Mouse (Mus musculus): Measurements from ENCODE around the gene Gm20721. TPM values are rescaled to one million over a fixed set of nuclear protein-coding genes. Genes with fewer than 3 reads are reported as not detected.
A peak's percentile ranks its signal among the peaks of the same experiment; 100 is the strongest.
"Not testable (repeated sequence)": the region's sequence is repeated elsewhere in the genome, so short reads cannot be mapped to it uniquely, and the experiment has no call there.

Gene Gm20721
- total RNA-seq, 2 experiments from 2014 or later, result 2.4 to 3.0 TPM

DNA sequence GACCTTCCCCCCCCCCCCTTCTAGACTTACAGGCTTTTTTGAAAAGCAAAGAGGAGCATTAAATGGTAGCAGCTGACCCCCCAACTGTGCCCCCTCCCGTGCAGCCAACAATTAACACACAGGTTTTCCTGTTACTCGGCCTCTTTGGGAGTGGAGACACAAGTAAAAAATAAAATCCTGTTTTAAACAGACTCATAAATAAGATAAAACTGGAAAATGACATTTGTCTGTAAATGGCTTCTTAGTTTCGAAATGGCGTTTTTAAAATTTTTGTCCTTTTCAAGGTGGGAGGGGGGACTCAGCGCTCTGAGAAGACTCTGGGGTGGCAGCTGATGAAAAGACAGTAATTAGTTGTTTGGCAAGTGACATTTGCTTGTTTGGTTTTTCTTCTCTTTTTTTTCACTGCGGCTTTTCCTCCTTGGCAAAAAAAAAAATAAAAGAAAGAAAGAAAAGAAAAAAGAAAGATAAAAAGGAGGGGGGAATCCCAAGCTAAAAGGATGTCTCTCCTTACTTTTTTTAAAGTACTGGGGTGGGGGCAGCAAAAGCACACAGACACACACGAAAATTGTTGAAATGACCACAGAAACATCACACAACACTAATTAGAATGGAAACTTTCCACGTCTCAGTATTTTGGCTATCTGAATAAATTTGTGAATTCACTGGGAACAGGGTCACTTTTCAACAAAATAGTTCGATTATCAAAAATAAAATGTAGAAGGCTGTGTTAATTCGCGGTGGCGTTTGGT lies 15.1 kb downstream of the Gm20721 start:
- intact Hi-C loops (cut with DNase I), result loop anchor here (5.0 kb wide), 1 partner anchor 141 kb away; the partner anchor contains the start of gene Prelid3b
- no peak for DNase-seq

DNA sequence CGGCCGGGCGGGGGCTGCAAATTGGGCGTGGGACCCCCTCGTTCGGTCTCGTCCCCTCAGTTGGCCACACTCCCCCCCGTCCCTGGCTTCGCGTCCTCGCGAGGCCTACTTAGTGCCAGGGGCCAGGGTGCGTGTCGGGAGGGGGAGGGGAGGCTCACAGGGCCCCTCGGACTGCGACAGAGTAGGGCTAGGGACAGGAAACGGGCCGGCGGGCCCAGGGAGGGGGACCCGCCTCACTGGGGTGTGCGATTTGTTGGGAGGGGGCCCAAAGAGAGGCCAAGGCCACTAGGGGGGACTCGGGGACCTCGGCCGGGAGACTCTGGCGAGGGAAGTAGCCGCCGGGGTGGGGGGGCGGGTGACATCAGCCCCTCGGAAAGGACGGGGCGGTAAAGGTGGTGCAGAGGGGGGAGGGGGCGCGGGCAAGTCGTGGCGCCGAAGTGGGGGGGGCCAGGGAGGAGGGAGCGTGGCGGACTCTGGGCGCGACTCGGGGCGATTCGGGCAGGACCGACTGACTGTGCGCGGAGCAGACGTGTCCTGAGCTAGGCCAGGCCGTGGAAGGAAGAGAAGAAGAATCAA lies 15.8 kb downstream of the Gm20721 start:
- peak; percentile 78 for DNase-seq
- intact Hi-C loops (cut with DNase I), result loop anchor here (5.0 kb wide), 1 partner anchor 142 kb away; the partner anchor contains the start of gene Prelid3b

DNA sequence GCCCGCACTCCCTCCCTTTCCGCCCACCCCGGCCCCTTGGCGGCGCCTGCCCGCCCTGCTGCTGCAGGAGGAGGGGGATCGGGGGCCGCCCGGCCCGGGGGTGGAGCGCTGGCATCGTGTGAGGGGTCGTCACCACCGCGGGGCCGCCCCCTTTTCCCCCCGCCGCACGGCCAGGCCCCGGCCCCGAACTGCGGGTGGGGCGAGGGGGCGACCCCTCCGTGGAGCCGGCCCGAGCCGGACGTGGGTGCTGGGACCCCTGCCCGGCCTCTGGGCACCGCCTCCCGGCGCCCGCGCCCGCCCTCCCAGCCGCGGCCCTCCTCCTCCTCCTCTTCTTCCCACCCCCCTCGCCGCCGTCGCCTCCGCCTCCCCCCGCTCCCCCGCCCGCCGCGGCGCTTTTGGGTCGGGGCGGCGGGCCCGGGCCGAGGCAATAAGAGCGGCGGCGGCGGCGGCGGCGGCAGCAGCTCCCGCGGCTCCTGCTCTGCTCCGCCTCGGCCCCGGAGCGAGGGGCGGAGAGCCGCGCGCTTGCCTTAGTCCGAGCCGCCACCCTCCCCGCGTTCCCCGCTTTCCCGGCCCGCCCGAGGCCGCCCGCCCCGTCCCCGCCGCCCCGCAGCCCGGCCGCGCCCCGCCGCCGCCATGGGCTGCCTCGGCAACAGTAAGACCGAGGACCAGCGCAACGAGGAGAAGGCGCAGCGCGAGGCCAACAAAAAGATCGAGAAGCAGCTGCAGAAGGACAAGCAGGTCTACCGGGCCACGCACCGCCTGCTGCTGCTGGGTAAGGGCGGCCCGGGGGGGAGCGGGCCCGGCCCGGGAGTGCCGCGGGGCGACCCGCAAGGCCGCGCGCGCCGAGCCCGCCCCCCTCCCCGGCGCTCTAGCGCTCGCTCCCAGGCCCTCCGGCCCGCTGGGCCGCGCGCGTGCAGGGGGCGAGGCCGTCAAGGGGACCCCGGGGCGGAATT lies 16.6 kb downstream of the Gm20721 start:
- intact Hi-C loops (cut with DNase I), result loop anchor here (5.0 kb wide), 2 partner anchors 132 to 142 kb away; partner anchors contain the start of genes Atp5e and Prelid3b
- peak; percentile 83 to 85 for DNase-seq

DNA sequence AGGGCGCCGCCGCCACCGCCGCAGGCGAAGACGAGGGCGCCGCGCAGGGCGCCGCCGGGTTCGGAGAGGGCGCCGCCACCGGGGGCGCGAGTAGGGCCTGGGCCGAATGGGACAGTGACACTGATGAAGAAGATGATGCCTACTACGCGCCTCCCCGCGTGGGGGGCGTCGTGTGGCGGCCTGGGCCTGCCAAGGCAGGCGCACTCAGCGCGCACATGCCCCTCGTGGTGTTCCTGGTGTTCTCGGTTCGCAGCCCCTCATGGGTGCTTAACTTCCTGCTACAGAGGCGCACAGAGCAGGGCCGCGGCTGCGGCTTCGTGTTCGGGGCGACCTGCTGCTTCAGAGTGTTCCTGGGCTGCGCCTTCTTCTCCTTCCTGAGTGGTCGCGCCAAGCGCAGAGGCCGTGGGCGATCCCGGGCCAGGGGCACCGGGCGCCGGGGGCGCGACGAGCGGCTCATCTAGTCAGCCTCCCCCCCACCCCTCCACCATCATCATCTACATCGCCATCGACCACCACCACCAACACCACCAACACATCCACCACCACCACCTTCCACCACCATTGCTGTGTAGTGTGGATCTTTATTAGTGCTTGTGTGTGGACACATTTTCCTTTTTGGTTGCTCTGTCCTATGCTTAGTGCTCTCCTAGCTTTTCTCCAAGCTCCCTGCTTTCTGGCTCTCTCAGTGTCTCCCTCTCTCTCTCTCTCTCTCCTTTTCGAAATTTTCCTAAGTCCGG lies 17.4 kb downstream of the Gm20721 start:
- intact Hi-C loops (cut with DNase I), result loop anchor here (5.0 kb wide), 1 partner anchor 133 kb away; the partner anchor contains the start of gene Atp5e
- peak in 1 of 2 experiments; percentile 36 for DNase-seq

DNA sequence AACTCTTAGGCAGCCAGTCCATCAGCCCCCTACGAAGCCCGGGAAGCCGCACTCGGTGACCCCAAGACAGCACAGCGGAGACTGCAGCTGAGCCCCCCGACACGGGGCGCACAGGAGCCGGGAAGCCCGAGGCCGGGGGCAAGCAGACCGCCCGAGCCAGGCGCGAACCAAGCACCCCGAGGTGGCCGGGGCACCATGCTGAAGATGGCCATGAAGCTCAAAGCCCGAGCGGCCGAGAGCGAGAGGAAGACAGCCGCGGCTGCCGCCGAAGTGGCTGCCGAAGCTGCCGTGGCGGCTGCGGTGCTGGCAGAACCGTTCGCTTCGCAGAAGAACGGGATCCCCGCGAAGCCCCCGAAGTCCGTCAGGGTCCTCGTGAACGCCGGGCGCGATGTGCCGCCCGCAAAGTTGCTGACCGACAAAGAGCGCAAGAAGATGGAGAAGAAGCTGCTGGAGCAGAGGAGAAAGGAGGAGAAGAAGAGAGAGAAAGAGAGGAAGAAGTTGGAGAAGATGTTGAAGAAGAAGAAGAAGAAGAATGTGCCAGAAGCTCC lies 18.1 kb downstream of the Gm20721 start:
- intact Hi-C loops (cut with DNase I), result loop anchor here (5.0 kb wide), 1 partner anchor 134 kb away; the partner anchor contains the start of gene Atp5e
- peak in 1 of 2 experiments; percentile 29 for DNase-seq

DNA sequence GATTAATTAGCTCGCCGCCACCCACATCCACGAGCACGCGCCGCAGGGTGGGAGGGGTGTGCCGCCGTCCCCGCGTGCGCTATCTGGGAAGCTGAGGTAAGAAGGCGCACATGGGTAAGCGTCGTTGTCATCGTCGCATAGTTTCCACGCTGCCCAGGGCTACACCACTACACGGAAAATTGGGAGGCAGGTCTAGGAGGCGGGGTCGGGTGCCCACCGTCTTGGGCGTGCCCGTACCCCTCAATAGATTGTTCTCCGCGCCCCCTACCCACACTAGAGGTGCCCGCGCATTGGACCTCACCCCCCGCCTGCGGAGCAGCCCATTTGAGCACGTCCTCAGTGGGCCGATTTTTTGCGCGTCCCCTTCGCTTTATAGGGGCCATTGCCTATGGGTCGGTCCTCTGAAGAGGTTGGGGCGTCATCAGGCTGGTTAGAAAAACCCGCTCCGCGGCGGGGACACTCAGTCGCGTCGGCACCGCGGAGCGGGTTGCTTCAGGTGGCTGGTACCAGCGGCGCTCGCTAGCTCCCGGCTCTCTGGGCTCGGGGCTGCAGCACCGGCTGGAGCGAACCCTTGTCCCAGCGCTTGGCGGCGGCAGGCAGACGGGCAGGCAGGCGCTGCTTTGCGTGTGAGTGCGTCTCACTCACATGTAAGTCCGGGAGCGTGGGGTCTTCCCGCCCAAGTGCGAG lies 19.1 kb downstream of the Gm20721 start:
- intact Hi-C loops (cut with DNase I), result loop anchor here (5.0 kb wide), 1 partner anchor 135 kb away; the partner anchor contains the start of gene Atp5e
- DNase-seq, result peak; percentile 40 to 69

DNA sequence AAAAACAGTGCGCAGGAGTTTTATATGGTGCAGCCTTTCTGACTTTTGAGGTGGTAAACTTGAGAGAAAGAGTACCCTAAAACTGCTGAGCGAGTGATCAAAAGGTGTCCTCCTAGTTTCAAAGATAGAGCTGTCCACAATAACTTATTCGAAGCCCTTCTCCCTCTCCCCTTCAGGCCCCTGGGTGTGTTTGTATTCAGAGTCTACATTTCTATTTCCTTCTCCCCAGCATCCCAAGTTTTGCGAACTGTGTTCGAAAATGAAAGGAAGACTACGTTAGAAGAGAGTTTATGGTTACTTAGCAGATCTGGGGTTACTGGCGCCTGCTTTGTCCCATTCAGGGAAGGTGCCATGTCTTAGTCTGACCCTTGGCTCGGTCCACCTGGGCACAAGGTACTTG lies 20.0 kb downstream of the Gm20721 start:
- intact Hi-C loops (cut with DNase I), result loop anchor here (5.0 kb wide), 1 partner anchor 136 kb away; the partner anchor contains the start of gene Atp5e

DNA sequence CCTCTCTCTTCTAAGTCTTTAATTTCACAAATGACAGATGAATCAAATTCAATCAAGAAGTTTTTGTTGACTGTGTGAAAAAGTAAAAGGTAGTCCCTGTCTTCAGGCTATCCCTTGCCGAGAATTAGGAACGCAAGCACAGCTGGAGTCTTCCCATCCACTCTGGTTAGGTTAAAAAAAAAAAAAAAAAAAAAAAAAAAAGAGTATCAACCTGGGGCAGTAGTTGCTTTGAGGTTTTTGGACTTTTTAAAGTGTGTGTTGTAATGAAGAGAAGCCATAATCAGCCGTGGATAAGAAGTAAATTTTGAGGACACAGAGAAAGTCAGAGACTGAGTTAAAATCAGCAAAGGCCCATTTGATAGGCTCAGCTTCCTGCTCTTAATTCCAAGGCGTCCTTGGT lies 20.5 kb downstream of the Gm20721 start:
- DNase-seq, result no peak
- intact Hi-C loops (cut with DNase I), result loop anchor here (5.0 kb wide), 1 partner anchor 136 kb away; the partner anchor contains the start of gene Atp5e

More for the DNA sequence above, 20.0 kb downstream of the Gm20721 start:
- DNase-seq, result no peak

DNA sequence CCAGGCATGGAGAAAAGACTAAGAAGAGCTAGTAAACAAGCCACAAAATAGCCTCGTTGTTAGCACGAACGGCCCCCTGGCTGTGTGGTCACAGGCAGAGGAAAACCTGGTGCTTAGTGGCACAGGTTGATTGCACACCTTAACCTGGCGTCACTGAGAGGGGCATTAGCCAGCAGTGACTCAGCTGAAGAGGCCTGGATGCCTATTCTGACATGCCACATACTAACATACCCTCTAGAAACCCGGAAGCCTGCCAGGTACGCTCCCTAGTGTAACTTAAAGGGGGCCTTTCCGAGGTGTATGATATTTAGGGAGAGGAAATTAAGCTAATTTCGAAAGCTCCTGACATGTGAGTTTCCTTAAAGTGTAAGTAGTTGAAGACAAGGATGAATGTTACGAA lies 29.9 kb downstream of the Gm20721 start:
- intact Hi-C loops (cut with DNase I), result no loop called here
- no peak for DNase-seq

DNA sequence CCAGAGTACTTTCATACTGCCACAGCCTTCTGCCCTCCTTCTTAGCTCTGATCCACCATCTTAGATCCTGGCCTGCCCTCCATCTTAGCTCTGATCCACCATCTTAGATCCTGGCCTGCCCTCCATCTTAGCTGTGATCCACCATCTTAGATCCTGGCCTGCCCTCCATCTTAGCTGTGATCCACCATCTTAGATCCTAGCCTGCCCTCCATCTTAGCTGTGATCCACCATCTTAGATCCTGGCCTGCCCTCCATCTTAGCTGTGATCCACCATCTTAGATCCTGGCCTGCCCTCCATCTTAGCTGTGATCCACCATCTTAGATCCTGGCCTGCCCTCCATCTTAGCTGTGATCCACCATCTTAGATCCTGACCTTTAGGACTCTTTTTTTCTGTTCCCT lies 31.1 kb downstream of the Gm20721 start:
- DNase-seq; intact Hi-C loops (cut with DNase I): not testable (repeated sequence)

DNA sequence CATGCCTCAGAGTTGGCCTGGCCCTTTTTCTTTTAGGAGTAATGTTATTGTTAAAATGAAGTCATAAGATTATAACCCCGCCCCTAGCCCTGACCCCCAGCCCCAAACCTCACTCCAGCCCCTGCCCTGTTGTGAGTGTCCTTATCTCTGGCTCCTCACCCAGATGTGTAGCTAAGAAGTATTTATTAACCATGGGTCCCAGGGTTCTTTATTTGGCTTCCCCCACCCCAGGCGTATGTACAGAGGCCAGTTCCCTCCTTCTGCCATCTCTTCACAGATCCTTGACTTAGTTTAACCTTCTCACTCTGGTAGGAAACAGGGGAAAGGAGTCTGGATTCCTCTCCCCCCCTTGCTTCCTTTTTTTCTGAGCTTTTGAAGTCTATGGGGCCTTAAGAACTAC lies 33.9 kb downstream of the Gm20721 start:
- no peak for DNase-seq
- intact Hi-C loops (cut with DNase I), result loop anchor here (1.0 to 5.0 kb wide), 3 partner anchors 225 to 362 kb away; no protein-coding TSS in a partner anchor

DNA sequence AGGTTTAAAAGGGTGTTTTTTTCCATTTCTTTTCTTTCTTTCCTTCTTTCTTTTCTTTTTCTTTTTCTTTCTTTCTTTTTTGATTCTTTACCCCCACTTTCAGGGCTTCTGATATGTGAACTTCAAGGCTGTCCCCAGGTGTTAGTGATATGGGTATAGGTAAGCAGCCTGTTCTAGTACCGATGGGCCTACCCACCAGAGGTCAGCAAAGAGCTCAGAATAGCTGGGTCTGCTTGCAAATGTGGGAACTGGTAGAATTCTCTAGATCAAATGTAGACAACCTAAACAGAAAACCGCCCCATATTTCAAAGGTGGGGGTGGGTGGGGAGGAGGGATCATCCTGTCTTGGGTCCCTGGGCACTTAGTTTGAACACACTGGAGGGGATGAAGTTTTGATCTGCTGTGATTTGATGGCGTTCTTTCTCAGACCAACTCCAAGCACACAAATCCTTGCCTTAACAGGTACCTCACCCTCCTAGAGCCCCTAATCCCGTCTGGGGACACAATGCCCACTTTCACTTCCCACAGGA lies 34.3 kb downstream of the Gm20721 start:
- intact Hi-C loops (cut with DNase I), result loop anchor here (1.0 to 5.0 kb wide), 3 partner anchors 225 to 362 kb away; no protein-coding TSS in a partner anchor
- peak; percentile 53 to 76 for DNase-seq

DNA sequence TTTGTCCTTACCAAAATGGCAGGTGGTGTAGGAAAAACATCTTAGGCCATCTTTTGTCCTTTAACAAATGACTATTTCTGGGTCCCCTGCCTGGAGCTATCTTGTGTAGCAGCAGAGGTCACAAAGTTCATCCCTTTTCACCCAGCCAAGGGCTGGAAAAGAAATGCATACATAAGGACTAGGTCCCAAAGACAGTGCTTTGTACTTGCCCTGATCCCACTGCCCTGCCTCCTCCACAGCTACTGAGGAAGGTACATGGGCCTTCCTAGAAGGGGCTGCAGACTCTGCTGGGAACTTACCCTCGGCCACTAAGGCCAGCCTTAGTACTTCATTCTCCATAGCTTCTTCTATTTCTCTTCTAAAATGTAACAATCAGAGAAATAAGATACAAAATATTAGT lies 34.9 kb downstream of the Gm20721 start:
- no peak for DNase-seq
- intact Hi-C loops (cut with DNase I), result loop anchor here (1.0 to 5.0 kb wide), 4 partner anchors 226 to 593 kb away; no protein-coding TSS in a partner anchor

DNA sequence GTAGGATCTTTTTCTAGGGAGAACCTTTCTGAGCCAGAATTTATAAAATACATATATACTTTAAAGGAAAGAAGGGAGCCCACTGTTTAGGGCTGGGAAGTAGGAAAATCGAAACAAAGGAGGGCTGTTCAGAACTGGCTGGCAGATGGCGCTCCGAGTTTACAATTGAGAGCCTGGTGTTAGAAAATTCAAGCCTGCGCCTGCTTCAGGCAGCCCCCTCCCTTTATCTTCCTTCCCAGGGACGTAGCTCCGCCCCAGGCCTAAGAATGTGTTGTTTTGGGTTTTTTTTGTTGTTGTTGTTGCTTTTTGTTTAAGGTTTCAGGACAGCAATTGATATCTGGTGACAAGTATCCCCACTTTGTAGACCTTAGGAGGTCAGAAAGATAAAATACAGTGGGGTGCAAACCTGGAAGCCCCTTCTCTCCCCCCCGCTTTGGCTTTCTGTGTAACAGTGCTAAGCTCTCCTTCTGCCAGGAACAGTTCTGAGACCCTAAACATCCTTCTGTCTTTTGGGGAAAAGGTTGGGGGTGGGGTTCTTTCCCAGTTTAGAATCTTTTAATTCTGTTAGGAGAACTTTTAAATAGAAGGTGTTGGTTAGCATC lies 35.5 kb downstream of the Gm20721 start:
- peak in 1 of 2 experiments; percentile 28 for DNase-seq
- intact Hi-C loops (cut with DNase I), result loop anchor here (2.0 to 5.0 kb wide), 3 partner anchors 226 to 594 kb away; no protein-coding TSS in a partner anchor

DNA sequence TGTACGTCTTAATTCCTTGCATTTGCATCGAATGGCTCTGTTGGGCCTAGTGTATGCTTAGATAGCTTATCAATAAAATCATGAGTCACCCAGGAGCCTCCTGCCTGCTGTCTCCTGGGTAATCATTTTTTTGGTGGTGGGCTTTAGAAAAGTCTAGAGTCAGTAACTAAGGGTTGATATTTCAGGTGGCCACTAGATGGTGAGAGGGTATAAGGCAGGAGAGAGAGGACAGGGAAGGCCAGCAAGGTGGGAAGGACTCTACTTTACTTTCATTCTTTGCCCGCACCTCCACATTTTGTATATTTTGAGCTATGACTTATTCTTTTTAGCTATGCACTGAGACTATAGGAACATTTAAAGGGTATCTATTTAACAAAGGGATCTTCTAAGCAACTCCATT lies 38.6 kb downstream of the Gm20721 start:
- no peak for DNase-seq
- intact Hi-C loops (cut with DNase I), result no loop called here

DNA sequence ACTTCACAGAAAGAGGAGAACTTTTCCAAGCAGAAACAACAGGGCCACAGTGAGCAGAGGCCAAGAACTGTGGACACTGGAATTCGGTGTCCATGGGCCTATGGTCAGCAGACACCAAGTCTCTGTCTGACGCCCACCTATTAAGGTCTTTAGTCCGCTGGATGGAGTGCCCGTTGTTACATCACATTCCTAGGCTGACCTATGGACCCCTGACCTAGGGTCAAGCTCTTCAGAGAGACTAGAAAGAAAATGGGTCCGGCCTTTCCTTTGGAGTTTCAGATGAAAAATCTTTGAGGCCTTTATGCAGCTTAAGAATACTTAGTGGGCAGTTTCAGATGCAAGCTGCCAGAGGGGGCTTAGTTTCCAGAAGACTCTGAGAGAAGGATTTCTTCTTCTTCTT lies 40.9 kb downstream of the Gm20721 start:
- no peak for DNase-seq
- intact Hi-C loops (cut with DNase I), result no loop called here

DNA sequence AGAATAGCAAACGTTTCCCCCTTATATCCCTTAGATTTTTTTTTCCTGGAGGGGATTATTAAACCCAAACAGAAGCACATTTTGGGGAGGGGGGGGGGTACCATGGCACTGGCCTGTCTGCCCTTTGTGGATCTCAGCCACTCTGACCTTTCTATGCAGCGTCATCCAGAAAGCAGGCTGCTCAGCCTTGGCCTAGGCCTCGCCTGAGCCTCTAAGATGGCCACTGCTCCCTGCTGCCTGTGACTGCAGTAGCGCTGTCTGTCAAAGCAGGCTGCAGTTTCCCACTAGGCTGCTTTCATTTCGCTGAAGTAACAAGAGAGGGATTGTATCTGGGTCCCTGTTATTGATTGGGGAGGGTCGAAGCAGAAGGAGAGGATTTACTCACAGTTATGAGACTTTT lies 44.0 kb downstream of the Gm20721 start:
- intact Hi-C loops (cut with DNase I), result no loop called here
- DNase-seq, result no peak

DNA sequence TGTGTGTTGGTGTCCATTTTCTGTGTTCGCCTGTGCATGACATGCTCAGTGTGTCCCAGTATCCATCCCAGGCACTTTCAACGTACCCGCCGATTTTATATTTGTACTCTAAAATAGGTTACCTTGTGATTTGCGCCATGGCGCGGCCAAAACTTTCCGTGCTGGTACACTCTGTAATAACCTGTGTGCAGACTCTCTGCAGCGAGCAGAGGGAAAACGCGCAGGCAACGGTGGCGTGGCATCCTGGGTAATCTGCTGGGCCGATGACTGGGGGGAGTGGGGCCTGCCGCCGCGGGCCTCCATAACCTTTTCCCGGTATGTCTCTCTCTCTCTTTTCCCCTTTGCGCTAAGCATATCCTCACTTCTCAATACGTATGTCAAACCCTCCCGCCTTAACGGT lies 45.8 kb downstream of the Gm20721 start:
- no peak for DNase-seq
- intact Hi-C loops (cut with DNase I), result no loop called here
